Mouse (Mus musculus) ES-E14 (cell line): ENCODE results near the gene Osbpl10. TPM values are rescaled to one million over a fixed set of nuclear protein-coding genes. Genes with fewer than 3 reads are reported as not detected.

Experiments
- DNase-seq: peaks from one replicate; pipeline ENCODE4 v3.0.0-alpha.2; 2013; ENCODE audit warnings: low read depth, low spot score
- H3K27ac ChIP-seq: 2 replicates; pipeline ENCODE4 v1.5.1; 2012; ENCODE audit warnings: low read depth, mild to moderate bottlenecking, low read length, moderate library complexity, mixed read lengths; ENCODE audit not compliant: poor library complexity, insufficient read depth, severe bottlenecking
- H3K36me3 ChIP-seq: 2 replicates; pipeline ENCODE4 v1.6.1; 2012; ENCODE audit warnings: mild to moderate bottlenecking, low read length, moderate library complexity, mixed read lengths; ENCODE audit not compliant: control insufficient read depth, poor library complexity, insufficient read depth, severe bottlenecking
- H3K4me1 ChIP-seq, 2 experiments: fragments of 150-350 bp in 1 of 2; sonication (generic) in 1 of 2; 2 replicates each; pipeline ENCODE4 v1.6.1; 2012; ENCODE audit warnings: low read length in 2 of 2, mild to moderate bottlenecking in 1 of 2, mixed read lengths in 1 of 2; ENCODE audit not compliant: control insufficient read depth in 2 of 2, insufficient read depth in 2 of 2, poor library complexity in 1 of 2
- H3K4me3 ChIP-seq, 2 experiments: fragments of 150-350 bp in 1 of 2; sonication (generic) in 1 of 2; 2 replicates each; pipeline ENCODE4 v1.5.1; 2012; ENCODE audit warnings: low read length in 2 of 2, low read depth in 1 of 2, mild to moderate bottlenecking in 1 of 2, mixed read lengths in 1 of 2; ENCODE audit not compliant: insufficient read depth in 1 of 2, poor library complexity in 1 of 2, severe bottlenecking in 1 of 2
- H3K9ac ChIP-seq: 2 replicates; pipeline ENCODE4 v1.6.1; 2012; ENCODE audit warnings: low read depth, mild to moderate bottlenecking, low read length, mixed read lengths; ENCODE audit not compliant: poor library complexity, insufficient read depth, severe bottlenecking
- H3K9me3 ChIP-seq: fragments of 150-350 bp; sonication (generic); 2 replicates; pipeline ENCODE4 v1.6.1; 2012; ENCODE audit warnings: low read depth, mild to moderate bottlenecking, low read length; ENCODE audit not compliant: control insufficient read depth, insufficient read depth
- CHD2 ChIP-seq: IDR thresholded peaks from 2 replicates; pipeline ENCODE4 v1.6.1; 2014; ENCODE audit warnings: mild to moderate bottlenecking, low read depth, low read length, inconsistent platforms
- HCFC1 ChIP-seq: IDR thresholded peaks from 2 replicates; pipeline ENCODE4 v1.6.1; 2012; ENCODE audit warnings: low read length, inconsistent platforms, borderline replicate concordance; ENCODE audit not compliant: insufficient read depth
- MAFK ChIP-seq: IDR thresholded peaks from 2 replicates; pipeline ENCODE4 v1.6.1; 2014; ENCODE audit warnings: mild to moderate bottlenecking, low read depth, low read length, inconsistent platforms; ENCODE audit not compliant: insufficient read depth
- ZC3H11A ChIP-seq: IDR thresholded peaks from 2 replicates; pipeline ENCODE4 v1.6.1; 2012; ENCODE audit warnings: low read depth, mild to moderate bottlenecking, inconsistent platforms, low read length, borderline replicate concordance
- ZNF384 ChIP-seq: IDR thresholded peaks from 2 replicates; pipeline ENCODE4 v1.6.1; 2012; ENCODE audit warnings: low read depth, low read length, inconsistent platforms
- in situ Hi-C, 2 experiments: fragments of 600-800 bp; cut with MboI; formaldehyde crosslinking; loops; one replicate each; pipeline ENCODE4 v1.15.1; 2025; ENCODE audit warnings: low sequenced_read_pairs in 2 of 2, inconsistent platforms in 1 of 2; ENCODE audit not compliant: unreplicated experiment in 2 of 2
- total RNA-seq: library from RNA; depleted of rRNA; stranded (reverse); fragments of 300-350 nt; gene quantifications from 2 replicates; pipeline ENCODE4 v1.2.3, GENCODE M21; 2012

Osbpl10 gene
- total RNA-seq, 1 experiment: 15.2 TPM

GRCm38 (mm10) chr9:115120276-115120675 lies 141.9 kb downstream of the Osbpl10 start:
- Histone ChIP-seq H3K4me3 (no peak overlapping the region), H3K9me3 (no peaks in the 10 kb centered on the region), H3K27ac (no peak overlapping the region), H3K36me3 (no peaks in the 10 kb centered on the region), H3K9ac (no peak overlapping the region), H3K4me1 (peaks cover 0 to 9% of the 10 kb centered on the region in 2 experiments; a peak in 1 of 4 replicates)
- in situ Hi-C loops: no loop called here
- no peak for DNase-seq
- TF ChIP-seq HCFC1 (no peak), MAFK (no peak)

DNA sequence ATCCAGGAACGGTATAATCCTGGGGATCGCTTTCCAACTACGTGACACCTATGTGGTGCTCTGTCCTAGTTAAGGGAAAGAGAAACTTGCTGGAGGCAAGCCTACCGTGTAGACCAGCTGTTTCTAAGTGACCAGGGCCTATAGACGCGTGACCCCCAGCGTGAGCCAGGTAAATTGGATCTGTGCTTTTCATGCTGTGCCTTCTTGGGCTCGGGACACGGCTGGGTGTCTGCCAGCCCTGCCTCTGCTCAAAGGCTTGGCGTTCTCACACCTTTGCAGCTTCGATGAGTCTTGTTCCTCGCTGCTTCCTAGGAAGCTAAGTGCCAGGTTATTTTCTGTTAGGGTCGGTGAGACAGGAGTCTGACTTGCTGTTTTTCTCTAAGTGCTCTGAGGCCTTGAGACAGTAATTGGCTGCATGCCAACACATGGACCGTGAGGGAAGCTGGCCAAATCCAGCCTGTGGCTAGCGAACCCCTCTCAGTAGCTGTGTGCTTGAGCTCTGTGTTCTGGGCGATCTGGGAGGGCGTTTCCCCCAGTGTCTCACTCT lies 142.4 kb downstream of the Osbpl10 start:
- Histone ChIP-seq H3K4me1 (peaks cover 0 to 9% of the 10 kb centered on the region in 2 experiments; a peak in 1 of 4 replicates), H3K4me3 (no peak overlapping the region), H3K9me3 (no peaks in the 10 kb centered on the region), H3K27ac (no peak overlapping the region), H3K9ac (no peak overlapping the region), H3K36me3 (no peaks in the 10 kb centered on the region)
- no peak for DNase-seq
- TF ChIP-seq ZC3H11A (no peak), MAFK (no peak), ZNF384 (no peak), HCFC1 (no peak), CHD2 (no peak)
- in situ Hi-C loops: no loop called here

GRCm38 (mm10) chr9:115127342-115127741 lies 149.0 kb downstream of the Osbpl10 start:
- H3K4me1 ChIP-seq: 0 out of 4 replicates have a peak, but pooled peaks cover 0 to 2% of the 10 kb centered on the region in 2 experiments
- DNase-seq: no peak
- TF ChIP-seq CHD2: no peak
- TF ChIP-seq ZNF384: no peak
- TF ChIP-seq HCFC1: no peak
- TF ChIP-seq MAFK: no peak
- TF ChIP-seq ZC3H11A: no peak
- no peaks in the 10 kb centered on the region; the same call in 1 of the 2 replicates for H3K36me3 ChIP-seq
- in situ Hi-C loops: no loop called here
- no peaks in the 10 kb centered on the region for H3K9me3 ChIP-seq
- H3K4me3 ChIP-seq: no peak overlapping the region
- no peak overlapping the region for H3K9ac ChIP-seq
- no peak overlapping the region for H3K27ac ChIP-seq

DNA sequence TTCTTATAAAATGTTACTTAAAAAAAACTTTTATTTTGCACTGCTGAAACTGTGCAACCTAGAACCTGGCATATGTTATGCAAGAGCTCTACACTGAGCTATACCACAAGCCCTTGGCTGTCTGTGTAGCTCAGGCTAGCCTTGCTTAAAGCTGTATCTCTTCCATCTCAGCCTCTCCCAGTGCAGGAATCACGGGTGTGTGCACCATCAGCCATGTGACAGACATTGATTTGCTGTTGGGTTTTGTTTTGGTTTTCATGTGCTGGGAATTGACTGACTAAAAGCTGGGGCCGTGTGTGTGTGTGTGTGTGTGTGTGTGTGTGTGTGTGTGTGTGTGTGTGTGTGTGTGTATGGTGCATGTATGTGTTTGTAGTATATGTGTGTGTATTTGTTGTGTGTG lies 155.6 kb downstream of the Osbpl10 start:
- no peaks in the 10 kb centered on the region; the same call in 1 of the 2 replicates for H3K36me3 ChIP-seq
- DNase-seq: no peak
- TF ChIP-seq HCFC1: no peak
- H3K4me3 ChIP-seq: no peak overlapping the region
- H3K9me3 ChIP-seq: no peaks in the 10 kb centered on the region
- H3K4me1 ChIP-seq: no peaks in the 10 kb centered on the region
- H3K27ac ChIP-seq: no peak overlapping the region
- in situ Hi-C loops: no loop called here
- H3K9ac ChIP-seq: no peak overlapping the region

GRCm38 (mm10) chr9:115134736-115135135 lies 156.4 kb downstream of the Osbpl10 start:
- no peaks in the 10 kb centered on the region for H3K4me1 ChIP-seq
- in situ Hi-C loops: no loop called here
- no peak for TF ChIP-seq MAFK
- TF ChIP-seq HCFC1: no peak
- TF ChIP-seq ZC3H11A: no peak
- TF ChIP-seq ZNF384: no peak
- no peak for TF ChIP-seq CHD2
- DNase-seq: no peak
- no peak overlapping the region for H3K27ac ChIP-seq
- H3K36me3 ChIP-seq: no peaks in the 10 kb centered on the region
- H3K4me3 ChIP-seq: no peak overlapping the region
- no peak overlapping the region for H3K9ac ChIP-seq
- no peaks in the 10 kb centered on the region for H3K9me3 ChIP-seq
